Mouse (Mus musculus): Measurements from ENCODE around the gene Jmjd8.
"Not testable (repeated sequence)": the region's sequence is repeated elsewhere in the genome, so short reads cannot be mapped to it uniquely, and the experiment has no call there.

Gene Jmjd8

DNA sequence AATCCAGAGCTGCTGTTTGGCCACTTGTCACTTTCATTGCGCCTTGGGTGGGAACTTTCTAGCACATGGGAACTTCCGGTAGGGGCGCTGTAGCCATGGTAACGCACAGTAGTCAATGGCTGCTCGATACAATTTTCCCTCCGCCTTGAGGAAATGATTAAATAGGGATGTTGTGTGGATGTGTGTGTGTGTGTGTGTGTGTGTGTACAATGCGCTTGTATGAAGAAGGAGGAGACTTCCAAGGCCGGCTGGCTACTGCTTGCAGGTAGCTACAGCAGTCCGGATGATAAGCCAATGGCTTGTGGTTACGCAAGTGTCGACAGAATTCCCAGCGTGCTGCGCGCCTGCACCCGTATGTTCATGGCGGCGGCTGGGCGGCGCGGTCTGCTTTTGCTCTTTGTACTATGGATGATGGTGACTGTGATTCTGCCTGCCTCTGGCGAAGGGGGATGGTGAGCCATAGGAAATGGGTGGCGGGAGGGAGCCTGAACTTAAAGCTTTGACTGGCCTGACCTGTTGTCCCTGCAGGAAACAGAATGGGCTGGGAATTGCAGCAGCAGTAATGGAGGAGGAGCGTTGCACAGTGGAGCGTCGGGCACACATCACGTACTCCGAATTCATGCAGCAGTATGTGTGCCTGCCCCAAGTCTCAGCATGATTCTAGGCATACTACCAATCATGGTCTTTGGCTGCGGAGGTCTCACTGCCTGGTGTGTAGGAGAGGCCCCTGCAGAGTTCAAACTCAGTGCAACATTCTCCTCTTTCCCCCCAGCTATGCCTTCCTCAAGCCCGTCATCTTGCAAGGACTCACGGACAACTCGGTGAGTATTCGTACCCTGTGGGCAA is at the start of gene Jmjd8:
Jmjd8 (plus strand) TSS at position 156 of the 846 bp plus-strand sequence.
- DNase-seq (ENCODE audit: low read depth, low spot score), result peak; percentile 82

DNA sequence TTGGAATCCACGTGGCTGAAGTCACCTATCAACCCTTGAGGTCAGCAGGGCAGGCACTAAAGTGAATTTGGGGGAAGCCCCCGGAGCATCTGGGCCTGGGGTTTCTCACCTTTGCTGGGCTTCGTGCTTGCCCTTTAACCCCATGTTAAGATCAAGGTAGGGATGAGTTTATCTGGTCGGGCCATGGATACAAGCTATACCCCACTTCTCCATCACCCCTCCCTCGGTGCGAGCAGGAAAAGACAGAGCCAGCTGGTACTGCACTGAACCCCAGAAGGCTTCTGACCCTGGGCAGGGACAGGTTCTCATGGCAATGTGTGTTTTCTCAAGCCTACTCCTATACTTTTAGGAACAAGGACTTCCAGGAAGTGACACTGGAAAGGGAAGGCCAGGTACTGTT is 47.3 kb upstream of the Jmjd8 start:
- no peak for DNase-seq (ENCODE audit: low read depth, low spot score)

DNA sequence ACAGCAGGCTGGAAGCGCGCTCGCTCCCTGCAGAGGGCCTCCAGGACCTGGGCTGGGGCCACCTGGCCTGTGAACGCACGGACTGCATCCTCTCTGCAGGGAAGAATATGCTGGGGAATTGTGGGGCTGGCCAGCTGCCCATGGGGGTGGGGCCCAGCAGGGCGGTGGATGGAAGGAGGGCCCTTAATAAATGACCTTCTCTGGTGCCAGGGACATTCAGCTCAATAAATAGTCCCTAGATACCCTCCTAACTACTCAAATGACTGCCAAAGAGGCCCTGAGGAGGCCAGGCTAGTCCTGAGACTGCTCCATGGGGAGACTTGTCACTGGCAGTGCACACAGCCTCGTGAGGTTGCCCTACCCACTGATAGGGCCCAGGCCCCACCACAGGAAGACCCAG is 45.6 kb upstream of the Jmjd8 start:
- DNase-seq (ENCODE audit: low read depth, low spot score), result no peak

DNA sequence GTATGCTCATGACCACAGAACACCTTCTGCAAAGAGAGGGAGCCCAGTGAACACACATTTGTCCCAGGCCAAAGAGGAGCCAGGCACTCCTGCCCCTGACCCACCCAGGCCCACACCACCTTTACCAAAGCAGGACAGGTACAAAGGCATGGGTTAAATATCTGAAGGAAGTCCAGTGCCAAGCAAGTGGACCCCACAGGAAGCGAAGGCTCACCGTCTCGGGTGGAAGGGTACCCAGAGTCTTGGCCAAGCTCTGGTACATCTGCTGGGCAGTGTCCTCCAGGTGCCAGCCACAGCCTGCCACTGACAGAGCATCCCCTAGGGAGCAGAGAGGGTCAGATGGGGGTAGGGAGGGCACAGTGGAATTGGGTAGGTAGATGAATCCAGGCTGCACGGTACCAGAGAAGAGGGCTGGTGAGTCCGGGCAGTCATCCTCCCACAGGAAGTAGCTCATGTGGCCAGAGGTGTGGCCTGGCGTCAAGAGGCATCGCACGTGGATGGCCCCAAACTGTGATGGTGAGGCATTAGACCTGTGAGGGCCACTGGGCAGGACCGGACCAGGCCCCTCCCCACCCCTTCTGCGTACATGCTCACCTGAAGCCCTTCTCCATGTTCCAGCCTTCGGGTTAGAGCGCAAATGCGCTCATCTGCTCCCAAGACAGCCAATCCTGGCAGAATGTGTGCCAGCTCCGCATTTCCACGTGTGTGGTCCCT is 44.6 kb upstream of the Jmjd8 start:
- no peak for DNase-seq (ENCODE audit: low read depth, low spot score)

- DNase-seq (ENCODE audit: low read depth, low spot score), result peak; percentile 98
Observed at GRCm38 (mm10) chr17:25785281-25785745, 43.4 kb upstream of the Jmjd8 start, which contains the start of gene Haghl. Gene Haghl, minus strand, starts transcription at chr17:25785673.

DNA sequence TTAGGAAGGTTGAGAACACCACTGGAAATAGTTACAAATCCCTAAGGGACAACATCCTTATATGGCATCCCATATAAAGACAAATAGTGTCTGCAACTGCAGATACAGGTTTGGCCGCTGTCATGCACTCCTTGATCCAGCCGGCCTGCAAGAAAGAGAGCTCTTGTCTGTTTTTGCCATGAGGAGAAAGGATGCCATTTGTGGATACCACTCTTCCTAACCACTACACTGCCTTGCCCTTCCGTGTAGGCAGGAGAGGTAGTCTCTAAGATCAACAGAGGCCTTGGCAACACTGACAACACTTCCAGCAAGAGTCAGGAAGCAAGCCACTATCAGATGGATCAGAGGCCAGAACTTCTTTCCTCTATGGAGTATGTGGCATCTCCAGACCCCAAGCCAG is 42.4 kb upstream of the Jmjd8 start, which contains the start of gene Ccdc78:
Ccdc78 (plus strand) TSS at position 301 of the 400 bp plus-strand sequence.
- no peak for DNase-seq (ENCODE audit: low read depth, low spot score)

- no peak for DNase-seq (ENCODE audit: low read depth, low spot score)
Observed at GRCm38 (mm10) chr17:25786781-25787504, 41.7 kb upstream of the Jmjd8 start.

GRCm38 (mm10) chr17:25791320-25791842 is 37.3 kb upstream of the Jmjd8 start:
- no peak for DNase-seq (ENCODE audit: low read depth, low spot score)

DNA sequence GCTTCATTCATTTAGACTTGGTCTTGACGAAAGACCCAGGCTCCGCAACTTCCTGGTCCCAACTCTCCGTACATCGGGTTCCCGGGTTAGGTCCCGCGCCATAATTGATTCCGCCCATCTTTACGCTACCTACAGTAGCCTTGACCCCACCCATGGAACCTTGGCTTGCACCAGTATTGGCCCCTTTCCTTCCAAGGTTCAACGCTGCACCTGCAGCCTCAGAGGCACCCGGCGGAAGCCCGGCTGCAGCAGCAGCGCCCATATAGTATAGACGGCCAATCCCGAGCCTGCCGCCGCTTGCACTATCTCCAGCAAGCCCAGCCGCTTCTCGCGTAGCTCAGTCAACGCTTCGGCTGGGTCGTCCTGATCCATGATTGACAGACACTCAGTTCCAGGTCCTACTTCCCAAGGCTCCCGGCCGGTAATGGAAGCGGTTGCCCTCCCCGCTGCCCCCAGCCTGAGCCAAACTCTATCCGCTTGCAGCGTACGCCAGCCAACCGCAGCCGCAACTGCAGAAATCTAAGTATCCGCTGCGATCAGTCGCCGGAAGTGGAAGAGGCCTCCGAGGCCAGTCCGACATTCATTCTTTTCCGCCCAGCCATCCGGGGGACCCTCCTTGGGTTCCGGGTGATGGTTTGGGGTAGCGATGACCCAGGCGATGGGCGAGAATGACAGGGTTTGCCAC is 36.7 kb upstream of the Jmjd8 start:
- peak; percentile 86 for DNase-seq (ENCODE audit: low read depth, low spot score)

- peak; percentile 58 for DNase-seq (ENCODE audit: low read depth, low spot score)
Observed at GRCm38 (mm10) chr17:25792615-25793014, 36.1 kb upstream of the Jmjd8 start, which contains the start of gene Fam173a. Gene Fam173a, minus strand, starts transcription at chr17:25792901.

DNA sequence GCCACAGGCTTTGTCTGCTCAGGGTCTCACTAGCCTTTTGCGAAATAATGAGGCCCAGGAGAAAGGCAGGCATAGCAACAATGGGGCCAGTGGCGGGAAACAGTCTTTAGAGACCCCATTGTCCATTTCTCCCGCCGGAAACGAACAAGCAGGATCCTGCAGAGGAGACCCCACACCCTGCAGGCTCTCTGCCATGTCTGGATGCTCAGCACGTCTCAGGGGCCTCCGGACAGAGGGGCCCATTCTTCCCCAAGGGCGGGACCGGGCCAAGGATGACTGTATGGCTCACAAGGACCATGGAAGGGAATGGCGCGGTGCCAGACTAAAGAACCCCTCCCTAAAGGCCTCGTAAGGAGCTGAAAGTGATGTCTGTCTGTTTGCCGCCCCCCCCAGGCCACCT is 34.5 kb upstream of the Jmjd8 start:
- DNase-seq (ENCODE audit: low read depth, low spot score), result peak; percentile 42

DNA sequence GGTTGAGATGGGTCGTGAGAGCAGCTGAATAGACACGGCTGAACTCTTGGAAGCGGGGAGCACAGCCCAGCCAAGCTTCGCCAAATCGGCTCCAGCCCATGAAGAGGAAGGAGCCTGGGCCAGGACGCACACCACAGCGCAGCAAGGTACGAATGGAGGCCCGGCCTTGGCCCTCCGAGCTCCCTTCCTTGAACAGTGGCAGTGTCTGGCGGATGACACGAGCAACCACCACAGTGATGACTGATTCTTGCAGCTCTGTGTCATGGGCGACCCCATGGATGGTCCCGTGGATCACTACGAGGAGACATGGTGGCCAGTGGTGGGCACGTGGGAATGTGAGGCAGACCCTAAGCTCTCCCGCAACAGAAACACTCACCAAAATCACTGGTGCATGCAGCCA is 33.7 kb upstream of the Jmjd8 start:
- no peak for DNase-seq (ENCODE audit: low read depth, low spot score)

DNA sequence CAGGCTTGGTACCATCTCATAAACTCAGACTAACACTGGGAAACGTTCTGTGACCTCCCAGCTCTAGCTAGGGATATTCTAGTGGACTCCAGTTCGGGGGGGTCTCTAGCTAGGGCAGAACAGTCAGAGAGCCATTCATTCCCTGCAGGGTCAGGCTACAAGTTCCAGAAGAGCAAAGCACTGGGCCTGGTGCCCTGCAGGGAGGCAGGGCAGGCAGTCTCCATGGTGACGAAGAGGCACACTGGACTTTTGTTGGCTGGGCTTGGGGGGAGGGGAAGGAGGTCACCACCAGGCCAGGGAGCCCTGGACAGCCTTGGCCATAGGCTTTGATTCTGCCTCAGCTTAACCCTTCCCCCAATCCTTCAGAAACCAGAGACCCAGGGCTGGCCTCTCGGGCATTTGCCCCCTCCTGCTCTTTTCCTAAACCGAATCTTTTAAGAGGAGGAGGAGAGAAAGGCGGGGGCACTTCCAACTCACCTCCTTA is 33.0 kb upstream of the Jmjd8 start, which contains the start of gene AC134908.4:
AC134908.4 (minus strand) TSS at position 51 of the 484 bp plus-strand sequence.
- DNase-seq (ENCODE audit: low read depth, low spot score), result peak; percentile 88

GRCm38 (mm10) chr17:25796211-25796771 is 32.4 kb upstream of the Jmjd8 start:
- DNase-seq (ENCODE audit: low read depth, low spot score), result no peak

DNA sequence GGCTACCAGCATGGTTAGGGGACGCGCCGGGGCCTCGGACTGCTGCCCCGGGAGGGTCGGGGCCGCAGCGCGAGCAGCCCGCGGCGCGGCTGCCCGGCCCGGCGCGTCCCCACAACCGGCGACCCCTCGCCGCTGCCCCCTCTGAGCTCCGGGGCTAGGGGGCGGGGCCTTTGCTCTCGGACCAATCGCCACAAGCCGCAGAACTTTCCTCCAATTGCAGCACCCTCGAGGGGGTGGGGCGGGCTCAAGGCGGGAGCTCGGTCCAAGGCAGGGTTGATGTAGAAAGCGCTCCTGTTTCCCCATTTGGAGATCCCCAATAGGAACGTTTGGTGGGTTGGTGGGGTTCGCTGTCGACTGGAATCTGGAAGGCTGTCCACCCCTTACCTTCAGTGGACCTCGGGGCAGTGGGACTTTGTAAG is 31.7 kb upstream of the Jmjd8 start, which contains the start of gene Metrn:
Metrn (minus strand) TSS at position 186 of the 419 bp plus-strand sequence.
- peak; percentile 92 for DNase-seq (ENCODE audit: low read depth, low spot score)

GRCm38 (mm10) chr17:25801029-25801428 is 27.6 kb upstream of the Jmjd8 start:
- peak; percentile 80 for DNase-seq (ENCODE audit: low read depth, low spot score)

GRCm38 (mm10) chr17:25802825-25803517 is 25.7 kb upstream of the Jmjd8 start:
- DNase-seq (ENCODE audit: low read depth, low spot score), result peak; percentile 91

DNA sequence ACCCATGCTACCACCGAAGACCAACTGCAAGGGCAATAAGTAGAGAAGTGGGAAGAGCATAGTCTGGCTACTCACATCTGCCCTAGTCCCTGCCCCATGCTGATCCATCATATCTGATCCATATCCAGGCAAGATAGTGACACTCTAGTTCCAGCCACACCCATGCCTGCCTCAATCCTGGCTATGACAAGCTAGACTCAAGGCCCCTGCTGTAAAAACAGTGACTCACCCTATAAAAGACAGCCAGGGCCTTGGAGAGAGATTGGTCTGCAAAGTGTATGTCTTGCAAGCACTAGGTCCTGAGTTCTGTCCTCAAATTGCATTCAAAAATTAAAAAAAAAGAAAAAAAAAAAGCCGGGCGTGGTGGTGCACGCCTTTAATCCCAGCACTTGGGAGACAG is 22.2 kb upstream of the Jmjd8 start:
- no peak for DNase-seq (ENCODE audit: low read depth, low spot score)

GRCm38 (mm10) chr17:25807452-25807851 is 21.2 kb upstream of the Jmjd8 start:
- not testable (repeated sequence) for DNase-seq (ENCODE audit: low read depth, low spot score)

GRCm38 (mm10) chr17:25808028-25808427 is 20.6 kb upstream of the Jmjd8 start:
- DNase-seq (ENCODE audit: low read depth, low spot score), result no peak

All from mesoderm, embryonic 11.5 days (tissue).